Mouse (Mus musculus): ENCODE measurements at regions not wholly inside any gene's neighbourhood (a gene's known extent, or its start where the extent isn't known, plus 50 kb on each side); places are given as distances from the start of the nearest gene placed in this dataset.

DNA sequence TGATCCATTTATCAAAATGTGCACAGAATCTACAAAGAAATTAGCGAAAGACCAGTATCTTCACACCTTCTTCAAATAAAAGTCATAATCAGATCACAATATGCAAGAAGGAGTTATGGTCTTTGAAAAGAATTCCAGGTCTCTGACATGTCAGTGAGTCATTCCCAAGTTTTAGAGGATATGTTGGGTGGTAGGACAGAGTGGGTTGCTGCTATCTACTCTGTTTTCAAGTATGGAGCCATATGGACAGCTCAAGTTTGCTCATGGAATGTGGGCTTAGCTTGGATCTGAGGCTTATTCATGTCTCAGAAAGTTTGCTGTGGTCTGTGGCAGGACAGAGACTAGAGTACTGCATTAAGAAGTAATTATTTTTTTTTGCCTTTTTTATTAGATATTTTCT lies 657.0 kb downstream of the Inhba start:
- DNase-seq (ENCODE audit: low read depth in 1 of 2, low spot score in 2 of 2) = no peak

DNA sequence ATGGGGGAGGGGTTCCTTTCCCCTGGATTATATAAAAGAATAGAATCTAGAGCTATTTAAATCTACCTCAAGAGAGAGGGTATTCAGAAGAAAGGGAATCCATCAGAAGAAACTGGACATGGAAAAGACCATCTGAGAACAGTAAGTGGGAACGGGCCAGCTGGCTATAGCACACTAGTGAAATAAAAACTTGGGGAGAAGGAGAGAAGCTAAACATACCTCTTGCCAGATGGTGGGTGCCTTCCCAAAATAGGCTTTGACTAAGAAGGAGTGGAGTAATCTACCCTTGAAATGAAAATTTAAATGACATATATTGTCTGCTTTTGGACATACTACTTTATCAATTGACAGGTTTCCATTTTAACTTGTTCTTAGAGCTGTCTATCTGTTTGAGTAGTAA lies 657.6 kb downstream of the Inhba start:
- DNase-seq (ENCODE audit: low read depth in 1 of 2, low spot score in 2 of 2) = no peak

DNA sequence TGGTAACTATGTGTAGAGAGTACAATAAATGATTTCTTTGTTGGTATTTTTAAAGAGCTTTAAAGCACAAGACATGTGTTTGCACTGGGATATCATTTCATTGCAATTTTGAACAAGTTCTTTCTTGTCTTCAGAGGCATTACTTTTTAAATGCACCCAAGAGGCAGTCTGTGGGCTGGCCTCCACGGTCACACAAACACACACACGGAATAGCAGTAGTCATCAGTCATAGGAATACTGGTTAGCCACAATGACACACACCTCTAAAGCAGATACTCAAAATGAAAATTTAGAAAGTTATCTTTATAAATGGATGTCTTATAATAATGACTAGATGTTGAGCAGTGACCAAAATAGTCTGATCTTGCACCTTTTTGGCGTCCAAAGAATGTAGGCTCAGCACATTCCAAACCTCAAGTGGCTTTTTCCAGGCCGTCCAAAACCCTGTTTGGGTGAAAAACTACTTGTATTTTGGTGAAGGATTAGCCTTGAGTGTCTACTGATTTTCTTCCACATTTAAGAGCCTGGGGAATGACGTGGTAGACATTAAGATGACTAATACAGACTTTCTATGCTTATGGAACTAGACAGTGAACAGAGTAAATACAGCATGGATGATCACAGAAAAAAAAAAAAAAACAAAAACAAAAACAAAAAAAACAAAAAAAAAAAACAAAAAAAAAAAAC lies 658.5 kb downstream of the Inhba start:
- DNase-seq (ENCODE audit: low read depth in 1 of 2, low spot score in 2 of 2) = no peak

DNA sequence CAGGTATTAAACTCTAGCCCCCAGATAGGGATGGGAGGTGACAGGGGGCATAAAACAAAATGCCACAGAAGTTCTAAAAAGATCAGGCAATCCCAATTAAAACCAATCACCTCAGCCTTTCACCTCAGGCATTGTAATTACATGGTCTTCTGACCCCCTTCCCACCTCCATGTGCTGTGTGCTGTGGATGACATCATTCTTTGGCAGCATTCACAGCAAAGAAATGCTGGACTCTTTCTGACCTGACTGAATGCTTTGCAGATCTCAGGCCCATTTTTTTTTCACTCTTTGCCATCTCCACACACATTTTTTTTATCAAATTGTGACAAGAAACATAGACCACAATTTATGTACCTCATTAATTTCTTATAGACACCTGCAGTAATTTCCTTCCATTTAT lies 659.1 kb downstream of the Inhba start:
- no peak for DNase-seq (ENCODE audit: low read depth in 1 of 2, low spot score in 2 of 2)

DNA sequence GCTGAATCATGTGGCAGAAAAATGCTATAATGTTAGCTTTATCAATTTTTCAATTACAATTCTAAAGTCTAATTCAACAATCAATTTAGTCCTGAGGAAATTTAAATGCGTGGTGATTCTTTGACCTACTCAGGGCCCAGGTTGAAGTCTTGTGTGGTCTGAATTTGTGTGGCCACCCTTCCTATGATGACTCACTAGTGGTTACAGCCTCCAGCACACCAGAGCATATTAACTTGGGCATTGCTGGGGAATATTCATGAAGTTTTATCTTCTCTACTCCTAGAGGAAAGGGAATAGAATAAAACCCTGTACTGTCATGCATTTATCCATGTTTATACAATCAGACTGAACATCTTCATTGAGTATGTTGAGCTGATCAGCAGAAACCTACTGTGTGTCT lies 665.2 kb downstream of the Inhba start:
- DNase-seq (ENCODE audit: low read depth in 1 of 2, low spot score in 2 of 2) = no peak

DNA sequence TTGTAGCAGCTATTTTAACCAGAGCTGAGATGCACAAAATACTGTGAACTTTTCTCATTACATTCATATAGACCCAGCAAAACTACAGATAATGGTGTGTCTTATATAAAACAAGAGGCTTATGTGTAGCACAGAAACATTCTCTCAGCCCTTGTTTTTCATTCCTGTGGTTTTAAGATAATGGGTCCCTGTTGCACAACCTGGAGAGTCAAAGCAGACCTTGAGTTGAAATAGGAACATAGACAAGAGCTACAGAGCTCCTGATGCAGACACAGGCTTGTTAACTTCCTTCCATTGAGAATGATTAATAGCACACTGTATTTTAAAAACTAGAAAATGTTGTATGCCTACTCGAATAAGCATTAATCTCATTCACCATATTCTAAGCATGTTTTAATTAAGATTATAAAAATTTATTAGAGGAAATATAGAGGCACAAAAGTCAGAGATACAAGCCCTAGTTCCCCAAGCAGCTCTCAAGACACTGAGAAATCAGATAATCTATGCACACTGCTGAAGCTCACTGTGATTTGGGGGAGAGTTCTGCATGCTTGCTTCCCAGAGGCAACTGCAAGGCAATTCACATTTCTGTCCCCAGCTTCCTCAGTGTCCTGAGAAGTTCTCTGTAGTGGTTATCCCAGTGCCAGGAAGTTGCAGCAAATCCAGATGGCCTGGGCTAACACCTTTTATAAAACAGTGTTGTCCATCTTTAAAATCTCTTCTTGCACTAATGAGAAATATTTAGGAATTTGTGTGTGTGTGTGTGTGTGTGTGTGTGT lies 666.8 kb downstream of the Inhba start:
- no peak for DNase-seq (ENCODE audit: low read depth in 1 of 2, low spot score in 2 of 2)

DNA sequence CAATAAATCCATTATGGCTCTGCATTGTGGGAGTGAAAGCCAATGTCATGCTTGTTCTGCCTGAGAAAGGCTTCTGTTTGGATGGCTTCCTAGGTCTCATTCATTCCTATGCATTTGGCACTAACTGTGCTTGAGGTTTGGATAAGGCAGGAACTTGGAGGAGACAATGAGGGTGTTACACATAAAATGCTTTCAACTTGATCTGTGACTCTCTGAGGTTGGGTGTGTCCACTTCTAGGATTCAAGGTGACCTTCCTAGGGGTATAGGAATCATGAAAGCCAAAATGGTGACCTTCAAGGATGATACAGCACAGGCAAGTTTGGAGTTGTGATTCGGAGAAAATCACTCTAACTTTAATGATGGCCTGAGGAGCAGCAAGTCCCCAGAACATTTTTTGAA lies 682.5 kb downstream of the Inhba start:
- no peak for DNase-seq (ENCODE audit: low read depth in 1 of 2, low spot score in 2 of 2)

DNA sequence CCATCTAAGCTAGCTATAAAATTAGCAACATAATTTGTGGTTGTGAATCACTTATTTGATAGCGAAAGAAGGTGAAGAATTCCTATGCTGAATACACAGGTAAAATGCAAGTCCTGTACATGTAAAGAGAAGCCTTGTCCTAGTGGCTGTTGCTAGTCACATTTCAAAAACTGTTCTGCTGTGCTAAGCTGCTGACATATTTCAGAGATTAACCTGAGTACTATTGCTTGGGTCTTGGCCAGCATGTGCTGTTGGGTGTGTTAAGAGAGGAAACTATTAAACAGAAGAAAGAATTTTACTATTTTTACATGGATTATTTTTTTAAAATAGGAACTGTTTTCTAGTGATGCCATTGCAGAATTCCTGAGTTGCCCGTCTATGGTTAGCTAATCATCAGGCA lies 689.3 kb downstream of the Inhba start:
- no peak for DNase-seq (ENCODE audit: low read depth in 1 of 2, low spot score in 2 of 2)

DNA sequence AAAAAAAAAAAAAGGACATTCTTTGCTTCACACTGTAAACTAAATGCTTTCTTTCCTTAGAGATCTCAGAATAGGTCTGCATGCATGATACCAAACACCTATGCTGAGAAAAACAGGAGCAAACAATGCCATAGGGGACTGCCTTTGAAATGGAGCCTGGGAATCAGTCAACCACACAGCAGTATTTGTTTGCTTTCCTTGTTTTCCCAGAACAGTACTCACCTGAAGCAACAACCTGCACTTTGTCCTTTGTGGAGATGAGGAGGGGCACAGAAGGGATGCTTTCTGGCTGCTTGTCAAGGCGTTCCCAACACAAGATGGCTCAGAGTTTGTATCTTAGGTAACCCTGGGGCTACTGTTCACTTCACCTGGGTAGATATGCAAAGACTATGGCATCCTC lies 690.5 kb downstream of the Inhba start:
- no peak for DNase-seq (ENCODE audit: low read depth in 1 of 2, low spot score in 2 of 2)

DNA sequence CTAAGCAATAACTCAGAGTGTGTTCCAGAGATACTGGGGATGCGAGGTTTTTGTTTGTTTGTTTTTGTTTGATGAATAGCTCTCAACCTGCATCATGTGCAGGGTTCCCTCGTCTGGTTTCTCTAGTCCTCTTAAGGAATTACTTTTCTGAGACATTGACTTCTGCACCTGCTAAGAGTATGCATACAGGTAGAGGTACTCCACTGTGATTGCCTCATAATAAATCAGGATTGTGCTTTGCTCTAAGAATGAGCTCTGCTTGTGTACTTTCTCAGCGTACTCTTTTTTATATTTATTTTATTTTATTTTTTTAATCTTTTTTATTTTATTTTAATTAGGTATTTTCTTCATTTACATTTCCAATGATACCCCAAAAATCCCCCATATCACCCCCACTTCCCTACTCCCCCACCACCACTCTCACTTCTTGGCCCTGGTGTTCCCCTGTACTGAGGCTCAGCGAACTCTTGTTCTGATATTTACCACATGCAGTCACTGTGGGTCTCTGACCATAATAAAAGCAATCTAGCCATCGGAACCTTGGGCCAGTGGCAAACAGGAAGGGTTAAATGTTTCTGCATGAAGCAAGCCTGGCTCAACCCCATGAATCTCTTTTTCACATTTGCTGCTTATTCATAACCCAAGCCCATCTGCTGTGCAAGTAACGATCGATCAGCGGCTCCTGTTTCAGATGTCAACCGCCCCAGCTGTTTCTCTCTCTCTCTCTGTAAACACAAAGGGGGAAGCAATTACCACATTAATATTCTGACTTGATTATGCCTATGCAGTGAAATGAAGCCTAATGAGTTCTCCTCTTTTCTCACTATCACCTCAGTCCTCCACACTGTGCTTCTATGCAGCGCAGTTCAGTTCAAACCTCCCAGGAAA lies 693.8 kb downstream of the Inhba start:
- DNase-seq (ENCODE audit: low read depth in 1 of 2, low spot score in 2 of 2) = no peak

DNA sequence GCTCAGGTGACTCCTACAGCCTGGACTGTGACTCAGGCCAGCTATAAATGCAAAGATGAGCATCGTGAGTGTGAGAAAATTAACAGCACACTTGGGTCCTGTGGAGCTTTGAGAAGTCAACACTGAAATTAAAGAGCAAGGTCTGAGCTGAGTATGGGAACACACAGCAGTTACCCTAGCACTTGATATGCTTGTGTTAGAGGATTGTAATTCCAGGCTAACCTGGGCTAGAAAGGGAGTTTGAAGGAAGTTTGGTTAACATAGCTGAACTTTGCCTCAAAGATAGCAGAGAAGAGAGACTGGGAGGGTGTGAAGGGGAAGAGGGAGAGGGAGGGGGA lies 694.4 kb downstream of the Inhba start:
- no peak for DNase-seq (ENCODE audit: low read depth in 1 of 2, low spot score in 2 of 2)

DNA sequence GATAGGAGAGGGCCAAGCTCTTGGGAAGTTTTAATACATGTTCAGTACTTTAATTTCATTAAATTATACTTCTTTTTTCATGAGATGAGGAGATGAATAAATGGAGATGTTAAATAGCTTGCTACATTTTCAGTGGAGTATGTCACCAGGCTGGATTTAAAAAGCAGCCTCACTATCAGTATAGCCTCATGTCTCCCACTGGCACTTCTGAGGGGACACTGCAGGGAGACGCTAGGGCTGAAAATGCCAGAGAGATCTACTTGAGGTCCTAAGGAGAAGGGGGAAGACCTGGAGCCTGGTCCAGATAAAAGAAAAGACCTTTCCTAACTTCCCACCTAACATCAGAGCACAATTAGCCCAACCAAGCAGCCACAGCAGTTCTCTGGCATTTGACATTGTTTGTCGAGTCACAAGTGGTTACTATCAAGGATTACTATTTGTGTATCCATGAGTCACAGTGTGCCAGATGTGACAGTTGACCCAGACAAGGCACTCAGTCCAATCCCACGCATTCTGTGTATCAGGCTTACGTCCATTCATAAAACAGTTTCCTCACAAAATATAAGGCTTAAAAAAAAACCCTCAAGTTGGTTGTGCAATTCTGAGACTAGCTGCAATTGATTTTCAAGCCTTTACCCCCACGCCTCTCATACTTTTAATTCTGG lies 703.8 kb downstream of the Inhba start:
- no peak for DNase-seq (ENCODE audit: low read depth in 1 of 2, low spot score in 2 of 2)

DNA sequence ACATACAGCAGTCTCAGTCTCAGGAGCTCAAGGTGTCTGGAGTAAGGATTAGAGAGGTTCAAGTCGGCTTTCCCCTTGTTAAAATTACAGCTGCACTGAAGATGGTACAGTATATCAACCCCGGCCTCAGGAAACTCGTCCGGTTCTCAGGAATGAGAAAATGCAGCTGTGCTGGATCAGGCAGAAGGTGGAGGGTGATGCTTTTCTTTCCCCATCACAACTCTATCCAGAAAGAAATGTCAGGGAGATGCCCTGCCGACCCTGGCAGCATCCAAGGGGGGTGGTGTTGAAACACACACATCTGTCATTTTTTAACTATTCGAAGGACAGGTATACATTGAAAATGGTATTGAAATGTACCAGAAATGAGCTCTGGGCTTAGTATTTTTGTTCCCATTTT lies 704.7 kb downstream of the Inhba start:
- DNase-seq (ENCODE audit: low read depth in 1 of 2, low spot score in 2 of 2) = no peak

DNA sequence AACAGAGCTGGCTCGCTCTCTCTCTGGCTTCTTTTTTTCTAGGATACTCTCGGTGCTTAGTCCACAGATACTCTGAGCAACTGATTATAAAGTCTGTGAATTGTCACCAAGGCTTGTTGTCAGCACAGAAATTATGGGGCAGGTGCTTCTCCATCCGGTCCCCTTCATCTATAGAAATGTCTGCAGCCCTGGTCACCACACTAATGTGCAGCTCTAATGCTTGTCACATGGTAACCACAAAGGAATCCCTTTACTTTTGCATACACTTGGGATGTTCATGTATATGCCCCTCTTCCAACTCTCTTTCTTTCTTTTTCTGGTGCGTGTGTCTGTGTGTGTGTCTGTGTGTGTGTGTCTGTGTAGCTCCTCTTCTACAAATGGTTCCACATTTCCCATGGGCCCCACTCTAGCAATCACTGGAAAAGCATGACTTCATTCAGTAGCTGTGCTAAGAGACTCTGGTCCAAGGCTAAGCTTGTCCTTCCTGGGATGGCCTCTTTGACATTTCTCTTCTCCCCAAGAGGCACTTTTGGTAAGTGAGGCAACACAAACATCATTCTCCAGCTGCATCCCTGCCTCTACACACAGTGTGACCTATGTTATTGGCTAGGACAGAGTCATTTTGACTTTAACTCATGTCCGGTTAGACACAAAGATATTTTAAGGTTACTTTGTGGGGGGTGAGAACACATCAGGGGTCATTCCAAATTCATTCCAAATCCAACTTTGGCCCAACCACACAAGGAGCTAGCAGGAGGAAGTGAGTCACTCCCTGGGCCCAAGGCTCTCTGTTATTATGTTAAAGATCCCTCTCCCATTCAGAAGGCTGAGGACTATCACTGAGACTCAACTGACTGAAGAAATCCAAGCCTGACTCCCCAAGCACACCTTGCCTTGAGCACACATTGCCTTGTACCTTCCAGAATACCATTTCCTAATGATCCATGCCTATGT lies 705.4 kb downstream of the Inhba start:
- no peak for DNase-seq (ENCODE audit: low read depth in 1 of 2, low spot score in 2 of 2)

DNA sequence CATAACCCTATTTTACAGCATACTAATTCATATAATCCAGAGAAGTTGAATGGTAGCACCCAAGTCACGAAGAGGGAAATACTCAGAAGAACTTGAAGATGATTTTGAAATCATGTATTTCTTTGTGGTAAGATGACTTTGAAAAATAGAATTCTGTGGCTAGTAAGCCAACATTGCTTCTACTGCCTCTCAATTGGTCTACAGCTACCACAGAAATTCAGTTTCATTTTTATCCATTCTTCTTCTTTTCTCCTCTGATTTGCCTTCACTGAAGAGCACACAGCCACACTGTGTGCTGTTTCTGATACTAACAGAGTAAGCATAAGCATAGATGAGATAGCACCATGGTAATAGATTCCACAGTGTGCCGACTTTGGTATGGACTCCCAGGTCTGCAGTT lies 708.4 kb downstream of the Inhba start:
- DNase-seq (ENCODE audit: low read depth in 1 of 2, low spot score in 2 of 2) = no peak

DNA sequence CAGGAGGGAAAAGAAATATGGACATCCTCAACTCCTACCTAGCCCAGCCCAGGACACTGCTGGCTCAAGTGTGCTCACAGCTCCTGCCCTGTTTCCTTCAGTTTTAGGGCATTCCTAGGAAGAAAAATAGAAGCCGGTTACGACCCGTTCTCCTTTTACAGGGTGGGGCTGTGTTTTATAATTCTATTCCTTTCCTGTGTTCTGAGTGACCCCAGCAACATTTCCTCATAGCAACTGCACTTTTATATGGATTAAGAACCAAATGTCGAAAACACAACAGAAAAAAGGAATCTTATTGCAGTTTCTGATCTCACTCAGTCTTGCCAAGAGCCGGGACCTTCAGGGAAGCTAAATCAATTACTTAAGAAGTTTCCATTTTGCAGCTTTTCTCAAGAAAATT lies 713.7 kb downstream of the Inhba start:
- no peak for DNase-seq (ENCODE audit: low read depth in 1 of 2, low spot score in 2 of 2)

DNA sequence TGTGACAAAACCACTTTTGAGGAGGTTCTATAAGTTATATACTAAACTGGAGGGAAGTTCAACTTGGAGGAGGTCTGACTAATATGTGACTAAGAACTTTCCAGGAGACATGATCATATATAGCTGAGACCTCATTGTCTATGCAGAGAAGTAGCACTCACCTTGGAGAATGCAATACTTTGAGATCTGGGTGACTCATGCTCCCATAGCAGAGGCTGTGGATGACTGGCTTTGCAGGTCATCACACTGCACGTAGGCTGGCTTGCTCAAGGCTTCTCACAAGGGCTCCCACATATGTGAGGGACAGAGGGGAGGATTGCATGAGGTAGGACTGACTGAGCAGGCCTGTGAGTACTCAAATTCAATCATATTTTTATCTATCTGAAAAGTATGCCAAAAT lies 726.7 kb downstream of the Inhba start:
- no peak for DNase-seq (ENCODE audit: low read depth in 1 of 2, low spot score in 2 of 2)

DNA sequence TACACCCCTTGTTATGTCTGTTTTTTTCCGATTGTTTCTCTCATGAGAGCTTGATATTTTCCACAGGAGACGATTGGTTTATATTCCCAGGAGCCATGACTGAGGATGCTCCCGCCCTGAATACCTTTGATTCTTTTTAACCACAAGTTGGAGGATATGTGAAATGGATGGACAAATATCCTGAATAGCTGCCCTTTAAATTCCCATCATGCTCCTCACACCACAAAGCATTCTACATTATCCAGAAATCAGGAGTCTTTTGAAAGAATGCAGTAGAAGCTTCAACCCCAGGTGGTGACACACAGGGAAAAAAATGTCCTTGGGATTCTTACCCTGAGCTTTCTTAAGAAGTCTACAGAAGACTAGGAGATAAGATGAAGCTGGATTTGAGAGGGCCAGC lies 727.9 kb downstream of the Inhba start:
- no peak for DNase-seq (ENCODE audit: low read depth in 1 of 2, low spot score in 2 of 2)

DNA sequence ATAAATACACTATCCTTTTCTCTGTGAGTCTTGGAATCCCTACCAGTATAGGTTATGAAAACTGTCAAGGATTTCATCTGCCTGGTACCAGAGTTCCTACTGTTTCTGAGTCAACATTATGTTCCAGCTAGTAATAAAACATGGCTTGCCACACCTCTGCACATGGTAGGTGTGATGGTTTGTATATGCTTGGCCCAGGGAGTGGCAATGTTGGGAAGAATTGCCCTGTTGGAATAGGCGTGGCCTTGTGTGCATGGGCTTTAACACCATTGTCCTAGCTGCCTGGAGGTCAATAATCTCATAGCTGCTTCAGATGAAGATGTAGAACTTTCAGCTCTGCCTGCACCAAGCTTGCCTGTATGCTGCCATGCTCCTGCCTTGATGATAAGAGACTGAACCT lies 732.6 kb downstream of the Inhba start:
- DNase-seq (ENCODE audit: low read depth in 1 of 2, low spot score in 2 of 2) = no peak

DNA sequence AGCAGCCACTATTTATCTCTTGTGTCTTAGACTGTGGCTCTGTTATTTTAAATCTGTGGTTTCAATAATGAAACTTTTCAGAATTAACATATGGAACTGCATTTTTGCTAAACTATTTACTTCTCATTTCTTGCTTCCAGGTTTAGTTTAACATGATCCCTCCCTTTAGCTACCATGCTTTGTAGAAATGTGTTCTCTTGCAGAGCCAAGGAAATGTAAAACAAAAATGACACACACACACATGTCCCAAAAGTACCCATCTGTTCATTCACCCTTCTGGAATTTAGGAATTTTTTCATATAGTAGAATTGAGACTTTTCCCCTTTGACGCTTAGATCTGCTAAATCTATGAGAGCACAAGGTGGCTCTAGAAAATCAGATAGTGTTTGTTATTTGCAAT lies 734.0 kb downstream of the Inhba start:
- no peak for DNase-seq (ENCODE audit: low read depth in 1 of 2, low spot score in 2 of 2)
